Mouse (Mus musculus): ENCODE measurements around the gene Hcfc1.

Hcfc1 gene

DNA sequence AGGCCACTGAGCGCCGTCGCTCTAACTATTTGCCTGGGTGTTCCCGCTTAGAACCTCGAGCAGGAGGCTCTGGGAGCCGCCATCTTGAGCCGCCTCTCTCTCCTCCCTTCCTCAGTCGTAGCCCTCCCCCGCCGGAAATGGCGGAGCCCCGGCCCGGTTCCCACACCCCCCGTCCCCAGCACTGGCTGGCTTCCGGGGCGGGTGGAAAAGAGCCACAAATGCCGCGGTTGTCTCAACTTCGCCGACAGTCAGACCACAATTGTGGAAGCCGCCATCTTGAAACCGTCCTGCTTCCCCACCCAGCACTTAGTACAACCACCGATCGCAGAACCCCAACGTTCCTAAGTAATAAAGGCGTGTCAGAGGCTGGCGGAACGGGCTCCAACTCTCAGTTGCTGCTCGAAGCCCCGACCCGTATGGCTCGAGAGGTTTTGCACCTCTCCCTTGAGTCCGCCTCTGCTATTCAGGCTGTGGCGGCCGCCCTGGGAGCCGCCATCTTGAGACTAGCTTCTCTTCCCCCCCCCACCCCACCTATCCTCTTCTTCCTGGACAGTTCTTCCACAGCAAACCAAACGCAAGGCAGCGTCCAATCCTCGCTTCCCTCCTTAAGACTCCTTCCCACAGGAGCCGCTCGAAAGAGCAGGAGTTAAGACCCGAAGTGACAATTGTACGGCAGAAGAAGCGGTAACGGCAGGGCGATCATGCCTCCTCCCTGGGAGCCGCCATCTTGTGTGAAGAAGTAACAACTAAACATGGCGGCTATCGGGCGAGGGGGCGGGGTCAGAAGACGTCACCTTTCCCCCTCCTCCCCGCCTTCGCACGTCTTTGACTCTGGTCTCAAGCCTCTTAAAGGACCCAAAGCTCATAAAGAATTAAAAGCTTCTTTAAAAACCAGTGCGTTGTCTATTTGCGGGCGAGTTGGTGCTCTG lies at the start of gene Hcfc1:
Gene Hcfc1 (minus strand): TSS at position 110 of the 929 bp plus-strand sequence.
- DNase-seq: peak; percentile 87

- DNase-seq: no peak
These were observed 48.4 kb upstream of the Hcfc1 start for GRCm38 (mm10) chrX:74014597-74014996.

- DNase-seq: no peak
These were observed 41.9 kb upstream of the Hcfc1 start for GRCm38 (mm10) chrX:74008063-74008462.

DNA sequence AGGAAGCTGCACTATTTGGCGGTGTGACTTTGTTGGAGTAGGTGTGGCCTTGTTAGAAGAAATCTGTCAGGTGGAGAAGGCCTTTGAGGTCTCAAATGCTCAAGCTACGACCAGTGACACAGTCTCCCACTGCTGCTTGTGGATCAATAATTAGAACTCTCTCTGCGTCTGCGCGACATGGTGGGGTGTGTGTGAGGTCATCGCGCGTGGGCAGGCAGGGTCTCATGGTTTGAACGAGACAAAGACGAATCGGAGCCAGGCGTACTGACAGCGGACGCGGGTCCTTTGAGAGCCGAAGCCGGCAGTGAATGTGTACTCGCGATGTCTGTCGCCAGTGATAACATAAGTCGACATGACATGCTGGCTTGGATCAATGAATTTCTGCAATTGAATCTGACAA lies 40.2 kb upstream of the Hcfc1 start:
- no peak for DNase-seq

DNA sequence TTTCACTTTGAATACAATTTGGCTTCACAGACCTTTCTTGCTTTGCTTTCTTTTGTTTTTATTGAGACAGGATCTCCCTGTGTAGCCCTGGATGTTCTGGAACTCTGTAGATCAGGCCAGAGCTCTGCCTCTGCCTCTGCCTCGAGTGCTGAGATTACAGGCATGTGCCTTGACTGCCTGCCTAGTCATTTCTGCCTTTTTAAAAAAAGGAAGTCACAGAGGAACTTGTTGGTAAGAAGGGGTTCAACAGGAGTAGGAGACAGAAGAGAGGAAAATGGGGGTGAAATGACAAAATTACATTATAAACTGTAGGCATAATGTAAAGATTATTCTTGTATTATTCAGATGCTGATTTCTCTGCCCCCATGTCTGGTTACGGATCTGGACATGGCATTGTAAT lies 37.5 kb upstream of the Hcfc1 start:
- no peak for DNase-seq

GRCm38 (mm10) chrX:74001024-74001423 lies 34.9 kb upstream of the Hcfc1 start:
- DNase-seq: no peak

GRCm38 (mm10) chrX:73998911-73999869 lies 33.0 kb upstream of the Hcfc1 start:
- peak; percentile 23 for DNase-seq

GRCm38 (mm10) chrX:73977783-73978182 lies 11.6 kb upstream of the Hcfc1 start:
- no peak for DNase-seq

DNA sequence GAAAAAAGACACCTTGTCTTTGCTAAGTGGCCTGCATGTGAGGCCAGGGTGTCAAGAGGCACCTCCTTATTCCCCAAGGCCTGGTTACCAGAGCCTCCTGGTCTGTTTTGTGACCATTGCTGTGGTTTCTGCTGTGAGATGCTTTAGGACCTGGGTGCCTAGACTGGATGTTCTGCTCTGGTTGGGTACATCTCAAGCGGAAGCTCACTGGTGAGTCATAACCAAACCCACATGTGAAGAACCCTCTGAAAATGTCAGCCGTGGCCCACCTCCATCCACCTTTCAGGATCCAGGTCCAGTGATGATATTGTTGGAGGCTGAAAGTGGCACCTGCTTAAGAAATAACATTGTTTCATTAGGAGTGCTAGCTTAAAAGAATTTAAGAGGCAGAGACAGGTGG lies 10.1 kb upstream of the Hcfc1 start:
- no peak for DNase-seq

DNA sequence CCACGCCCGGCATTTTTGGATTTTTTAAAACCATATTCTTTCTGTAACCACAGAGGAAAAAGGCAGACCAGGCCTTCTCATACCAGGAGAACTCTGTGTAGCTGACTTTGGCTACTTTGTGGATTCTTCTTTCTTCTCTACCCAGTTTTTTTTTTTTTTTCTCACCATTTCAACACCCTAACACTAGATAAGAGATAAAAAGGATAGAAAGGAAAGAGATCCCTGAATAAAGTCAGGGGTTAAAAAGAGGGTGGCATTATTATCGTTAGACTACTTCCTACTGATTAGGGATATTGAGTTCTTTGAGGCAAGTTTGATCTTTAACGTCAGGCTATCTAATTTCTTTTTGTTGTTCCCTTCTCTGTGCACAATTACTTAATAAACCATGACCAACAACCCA lies 6.6 kb upstream of the Hcfc1 start:
- no peak for DNase-seq

GRCm38 (mm10) chrX:73970781-73971180 lies 4.6 kb upstream of the Hcfc1 start:
- DNase-seq: no peak

DNA sequence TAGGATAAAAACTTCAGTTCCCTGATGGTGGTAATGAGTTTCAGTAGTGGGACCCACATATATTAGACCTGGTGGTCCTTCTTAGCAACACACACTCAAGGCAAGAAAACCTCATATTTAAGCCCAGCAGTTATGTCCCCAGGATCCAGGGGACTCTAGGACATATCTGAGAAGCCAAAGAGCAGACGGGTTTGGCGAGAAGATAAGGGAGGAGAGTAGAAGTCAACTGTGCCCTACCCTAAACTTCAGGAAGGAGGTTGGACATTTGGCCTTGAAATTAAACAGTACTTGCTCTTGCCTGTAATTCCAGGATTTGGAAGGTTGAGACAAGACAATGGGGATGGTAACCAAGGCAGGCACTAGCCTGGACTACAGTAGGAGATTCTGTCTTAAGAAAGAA lies 3.6 kb upstream of the Hcfc1 start:
- DNase-seq: no peak

DNA sequence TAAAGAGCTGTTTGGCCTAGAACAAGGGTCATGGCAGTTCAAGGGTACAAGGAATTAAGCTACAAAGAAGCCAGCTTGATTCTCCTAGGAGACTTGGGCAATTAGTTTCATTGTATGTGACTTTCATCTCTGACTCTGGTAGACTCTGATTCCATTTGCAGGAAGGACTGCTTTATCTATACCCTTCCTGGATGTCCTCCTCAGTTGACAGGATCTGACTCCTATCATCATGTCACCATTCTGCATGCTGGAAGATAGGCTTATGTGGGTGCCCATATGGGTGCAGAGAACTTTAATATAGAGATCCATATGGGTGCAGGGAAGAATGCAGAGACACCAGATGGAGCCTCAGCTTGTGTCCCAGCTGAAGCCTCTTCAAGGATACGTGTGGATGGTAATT lies 3.0 kb upstream of the Hcfc1 start:
- no peak for DNase-seq

- peak; percentile 88 for DNase-seq
These were observed 1.3 kb upstream of the Hcfc1 start for GRCm38 (mm10) chrX:73967177-73968075.

GRCm38 (mm10) chrX:73965307-73965706 lies 850 bp downstream of the Hcfc1 start:
- DNase-seq: peak; percentile 66

DNA sequence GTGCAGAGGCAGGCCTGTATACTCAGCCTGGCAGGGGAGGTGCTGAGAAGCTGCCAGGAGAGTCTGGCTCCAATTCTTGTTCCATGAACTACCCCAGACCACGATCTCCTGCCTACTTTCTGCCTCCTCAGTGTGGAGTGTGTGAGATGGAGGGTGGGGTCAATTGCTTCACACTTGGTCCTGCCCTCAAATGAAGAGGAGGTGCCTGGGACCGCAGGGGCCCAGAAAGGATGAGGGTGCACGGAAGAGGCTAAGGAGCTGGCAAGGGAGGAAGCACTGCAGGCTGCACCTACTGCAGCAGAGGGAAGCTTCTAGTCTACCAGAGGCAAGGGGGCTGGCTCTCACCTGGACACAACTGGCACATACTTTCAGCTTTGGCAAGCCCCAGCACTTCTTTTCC lies 1.8 kb downstream of the Hcfc1 start:
- no peak for DNase-seq

- DNase-seq: no peak
These were observed 11.2 kb downstream of the Hcfc1 start for GRCm38 (mm10) chrX:73954988-73955387.

DNA sequence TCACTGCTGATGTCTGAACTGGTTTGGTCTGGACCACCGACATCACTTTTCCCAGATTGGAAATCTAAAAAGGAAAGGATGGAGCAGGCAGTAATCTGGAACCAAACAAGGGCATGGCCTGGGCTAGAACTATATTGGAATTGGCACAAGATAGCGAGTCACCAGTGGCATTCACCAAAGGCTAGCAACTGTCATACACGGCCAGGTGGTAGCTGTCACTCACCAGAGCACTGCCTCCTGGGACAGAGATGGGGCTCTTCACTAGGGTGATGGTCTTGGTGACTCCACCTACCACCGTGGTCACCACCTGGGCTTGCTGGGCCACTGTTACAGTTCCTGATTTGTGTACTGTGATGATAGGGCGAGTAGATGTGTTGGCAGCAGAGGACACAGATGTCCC lies 13.6 kb downstream of the Hcfc1 start:
- no peak for DNase-seq

DNA sequence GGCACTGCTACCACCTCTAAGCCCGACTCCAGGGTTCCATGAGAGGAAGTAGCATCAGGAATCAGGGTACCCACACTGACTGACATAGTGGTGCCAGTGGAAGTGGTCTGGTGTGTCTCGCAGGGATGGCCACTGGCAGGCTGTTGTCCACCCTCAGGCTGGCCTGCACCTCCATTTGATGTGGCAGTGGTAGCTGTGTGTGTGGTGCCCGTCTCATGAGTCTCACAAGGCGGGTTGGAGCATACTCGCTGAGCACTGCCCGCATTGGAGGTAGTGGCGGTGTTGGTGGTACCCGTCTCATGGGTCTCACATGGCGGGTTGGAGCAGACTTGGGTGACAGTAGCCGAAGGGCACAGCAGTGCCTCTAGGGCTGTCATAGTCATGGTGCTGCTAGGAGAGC lies 16.8 kb downstream of the Hcfc1 start:
- DNase-seq: no peak

- DNase-seq: peak; percentile 8
These were observed 17.5 kb downstream of the Hcfc1 start for GRCm38 (mm10) chrX:73948647-73949046.

GRCm38 (mm10) chrX:73946896-73947295 lies 19.3 kb downstream of the Hcfc1 start:
- no peak for DNase-seq

DNA sequence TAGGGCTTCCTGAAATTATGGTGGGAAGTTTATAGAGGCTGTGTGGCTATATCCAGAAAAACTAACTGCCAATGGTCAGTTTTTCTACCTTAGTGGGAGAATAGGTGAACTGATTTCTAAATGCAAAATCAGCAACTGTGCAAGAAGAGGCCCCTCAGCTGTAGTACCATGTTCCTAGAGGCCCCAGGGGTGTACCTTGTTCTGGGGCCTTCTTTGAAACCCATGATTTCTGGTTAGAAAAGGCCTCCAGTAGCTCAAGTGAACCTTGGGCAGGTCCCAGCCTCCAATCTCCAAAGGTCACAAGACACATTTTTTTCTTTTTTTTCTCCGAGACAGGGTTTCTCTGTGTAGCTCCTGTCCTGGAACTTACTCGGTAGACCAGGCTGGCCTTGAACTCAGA lies 23.9 kb downstream of the Hcfc1 start:
- no peak for DNase-seq

DNA sequence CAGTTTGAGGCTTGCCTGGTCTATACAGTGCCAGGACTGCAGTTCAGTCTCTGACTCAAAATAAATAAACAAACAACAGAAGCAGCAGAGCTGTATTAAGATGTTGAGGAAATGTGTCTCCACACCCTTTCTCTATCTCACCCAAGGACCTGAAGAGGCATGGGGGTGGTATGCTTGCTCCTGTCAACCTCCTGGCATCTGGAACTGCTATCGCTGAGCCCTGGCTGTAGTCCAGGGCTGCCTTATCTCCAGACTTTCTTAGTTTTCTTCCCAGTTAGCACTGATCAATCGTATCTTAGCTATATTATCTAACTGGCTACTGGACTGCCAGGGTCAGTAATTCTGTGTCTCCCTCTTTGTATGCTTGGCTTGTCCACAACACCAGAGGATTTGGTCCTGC lies 24.3 kb downstream of the Hcfc1 start:
- no peak for DNase-seq

Data from right cerebral cortex, postnatal 25 days (tissue).